Mouse (Mus musculus) NIH3T3 (cell line): ENCODE data around the gene Kcnj14.

ENCODE experiments used
- DNase-seq: peaks from one replicate; pipeline ENCODE4 v3.0.0-alpha.2; 2012; ENCODE audit warnings: low read depth

The Kcnj14 gene

GRCm38 (mm10) chr7:45824598-45824997 is at the start of gene Kcnj14:
TSS of gene Kcnj14 (minus strand) at chr7:45824782.
- DNase-seq: no peak

DNA sequence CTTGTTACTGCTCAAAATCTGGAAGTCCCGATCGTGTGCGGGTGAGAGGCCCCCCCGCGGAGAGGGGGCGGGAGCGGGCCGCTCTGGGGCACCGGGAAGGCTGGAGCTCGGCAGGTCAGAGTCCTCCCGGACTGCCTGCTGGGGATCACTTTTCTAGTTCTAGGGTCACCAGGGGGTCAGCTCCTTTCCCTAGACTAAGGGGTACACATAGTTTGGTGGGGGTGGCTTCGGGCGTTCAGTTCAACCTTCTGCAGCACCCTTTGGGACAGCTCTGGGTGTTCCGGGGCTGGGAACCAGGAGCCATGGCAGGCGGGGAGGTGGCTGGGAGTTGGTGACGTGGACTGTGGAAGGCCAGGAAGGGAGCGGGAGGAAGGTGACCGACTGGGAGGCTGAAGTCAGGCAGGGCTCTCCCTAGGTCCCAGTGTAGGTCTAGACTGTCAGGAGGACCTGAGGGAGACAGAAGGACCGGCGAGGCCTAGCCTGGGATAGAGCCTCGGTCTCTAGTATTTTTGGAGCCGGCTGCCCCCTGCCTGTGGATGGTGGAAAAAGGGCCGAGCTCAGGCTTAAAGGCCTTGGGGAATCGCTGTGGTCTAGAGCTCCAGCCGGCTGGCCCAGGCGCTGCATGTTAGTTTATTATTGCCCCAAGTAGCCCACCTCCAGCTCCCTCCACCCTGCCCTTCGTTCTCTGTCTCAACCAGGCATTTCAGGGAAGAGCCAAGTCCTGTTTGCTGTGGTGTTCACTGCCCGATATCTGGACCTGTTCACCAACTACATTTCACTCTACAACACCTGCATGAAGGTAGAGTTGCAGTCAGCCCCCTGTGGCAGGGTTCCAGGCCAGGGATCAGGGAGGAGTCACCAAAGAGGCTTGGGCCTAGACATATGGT is 48.7 kb upstream of the Kcnj14 start:
- DNase-seq: peak; percentile 71

- DNase-seq: peak; percentile 95
These were observed 48.0 kb upstream of the Kcnj14 start, which contains the start of gene Kdelr1 for GRCm38 (mm10) chr7:45872624-45873023. TSS of gene Kdelr1 (plus strand) at chr7:45872772.

DNA sequence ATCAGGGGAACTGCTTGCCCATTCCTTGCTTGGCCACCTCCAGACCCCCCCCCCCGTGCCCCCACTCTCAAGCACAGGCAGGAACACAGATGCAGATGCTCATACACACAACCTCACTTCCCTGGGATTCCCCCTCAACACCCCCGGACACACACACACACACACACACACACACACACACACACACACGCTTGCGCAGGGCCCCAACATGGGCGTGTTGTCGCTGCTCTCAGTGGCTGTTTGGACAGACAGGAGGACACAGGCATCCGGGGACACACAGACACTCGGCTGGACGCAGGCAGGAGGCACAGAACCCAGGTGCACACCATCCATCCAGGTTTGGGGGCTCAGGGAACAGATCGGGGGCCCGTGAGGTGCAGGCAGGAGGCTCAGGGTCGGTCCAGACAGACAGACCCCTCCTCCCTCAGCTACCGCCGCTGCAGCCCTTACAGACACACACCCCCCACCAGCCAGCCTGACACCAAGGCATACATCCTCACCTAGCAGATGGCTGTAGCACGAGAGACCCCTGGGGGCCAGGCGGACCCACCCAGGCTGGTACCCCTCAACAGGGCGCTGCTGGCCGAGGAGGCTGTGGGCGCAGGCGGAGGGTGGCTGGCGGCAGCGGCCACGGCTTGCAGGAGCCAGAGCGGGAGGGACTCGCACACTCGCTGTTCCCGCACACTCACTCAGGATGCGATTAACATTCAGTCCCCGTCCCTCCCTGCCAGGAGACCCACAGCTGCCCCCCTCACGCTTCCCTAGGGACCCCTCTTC is 45.9 kb upstream of the Kcnj14 start:
- no peak for DNase-seq

- DNase-seq: no peak
These were observed 45.2 kb upstream of the Kcnj14 start for GRCm38 (mm10) chr7:45869787-45870186.

GRCm38 (mm10) chr7:45869107-45869670 is 44.6 kb upstream of the Kcnj14 start:
- DNase-seq: no peak

DNA sequence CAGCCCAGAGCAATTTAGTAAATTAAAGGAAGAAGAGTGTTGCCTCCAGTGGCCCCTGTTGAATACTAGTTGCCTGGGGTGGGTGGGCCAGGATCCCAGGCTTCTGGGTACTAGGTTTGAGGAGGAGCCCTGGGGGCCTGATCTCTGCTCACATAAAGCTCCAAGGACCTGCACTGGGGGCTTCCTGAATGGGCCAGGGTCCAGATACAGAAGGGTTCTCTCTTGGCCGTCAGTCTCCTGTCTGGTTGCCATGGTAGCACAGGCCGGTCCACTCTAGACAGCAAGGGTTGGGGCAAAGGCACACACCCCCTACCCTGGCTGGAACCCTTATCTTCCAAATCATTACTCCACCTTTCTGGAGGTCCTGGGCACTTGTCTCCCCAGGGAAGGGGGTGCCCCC is 43.3 kb upstream of the Kcnj14 start:
- no peak for DNase-seq

- peak; percentile 98 for DNase-seq
These were observed 41.6 kb upstream of the Kcnj14 start for GRCm38 (mm10) chr7:45865925-45866910.

GRCm38 (mm10) chr7:45864435-45864834 is 39.9 kb upstream of the Kcnj14 start:
- DNase-seq: no peak

GRCm38 (mm10) chr7:45862804-45863203 is 38.2 kb upstream of the Kcnj14 start:
- DNase-seq: no peak

DNA sequence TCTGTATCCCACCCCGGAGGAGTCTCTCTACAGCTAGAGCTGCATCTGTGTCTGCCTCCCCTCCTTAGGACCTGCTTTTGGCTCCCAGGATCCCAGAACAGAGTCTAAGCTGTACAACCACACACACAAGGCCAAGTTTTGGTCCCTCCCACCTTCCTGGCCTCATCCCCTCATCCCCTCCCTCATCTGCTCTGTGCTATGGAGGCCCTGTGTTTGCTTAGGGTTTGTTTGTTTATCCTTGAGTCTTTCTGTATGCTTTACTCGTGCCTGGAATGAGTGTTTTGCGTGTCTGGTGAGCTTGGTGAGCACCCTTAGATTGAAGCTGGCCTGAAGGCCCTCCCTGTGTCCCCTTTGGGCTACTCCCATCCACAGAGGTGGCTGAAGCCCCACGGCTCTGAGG is 34.4 kb upstream of the Kcnj14 start:
- no peak for DNase-seq

DNA sequence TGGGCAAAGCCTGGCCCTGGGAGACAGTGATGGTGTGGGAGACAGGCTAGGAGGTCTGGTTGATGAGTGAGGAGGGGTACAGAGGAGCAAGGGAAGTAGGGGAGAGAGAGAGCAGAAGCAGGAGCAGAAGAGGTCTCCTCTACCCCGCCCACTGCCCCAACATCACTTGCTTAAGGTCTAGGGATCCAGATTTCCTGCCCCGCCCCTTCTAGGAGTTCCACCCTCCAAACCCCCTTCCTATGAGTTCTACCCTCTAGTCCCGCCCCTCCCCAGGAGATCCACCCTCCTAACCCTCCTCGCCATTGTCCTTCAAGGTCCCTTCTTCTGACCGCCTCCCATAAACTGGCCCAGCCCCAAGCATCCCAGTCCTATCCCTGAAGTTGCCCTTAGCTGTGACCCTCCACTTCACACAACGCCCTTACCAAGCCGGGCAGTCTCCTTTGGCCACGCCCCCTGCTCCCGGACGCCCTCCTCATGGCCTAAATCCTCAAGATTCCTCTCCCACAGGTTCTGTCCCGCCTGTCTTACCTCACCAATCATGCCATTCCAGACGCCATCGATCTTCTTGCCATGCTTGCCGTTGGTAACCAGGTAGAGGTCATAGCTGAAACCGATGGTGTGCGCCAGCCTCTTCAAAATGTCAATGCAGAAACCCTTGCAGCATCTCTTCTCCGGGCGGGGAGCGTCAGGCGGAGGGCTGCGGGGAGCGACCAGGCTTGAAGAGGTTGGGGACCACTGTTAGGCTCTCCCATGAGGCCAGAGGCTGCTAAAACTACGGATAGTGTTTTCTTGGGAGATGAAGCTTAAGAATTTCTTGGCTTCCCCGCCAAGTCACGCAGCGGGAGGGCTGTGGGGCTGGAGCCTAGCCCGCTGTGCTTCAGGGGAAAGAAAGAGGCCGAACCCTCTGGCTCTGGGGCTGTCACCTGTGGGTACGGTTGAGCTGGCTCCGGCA is 32.6 kb upstream of the Kcnj14 start:
- DNase-seq: no peak

DNA sequence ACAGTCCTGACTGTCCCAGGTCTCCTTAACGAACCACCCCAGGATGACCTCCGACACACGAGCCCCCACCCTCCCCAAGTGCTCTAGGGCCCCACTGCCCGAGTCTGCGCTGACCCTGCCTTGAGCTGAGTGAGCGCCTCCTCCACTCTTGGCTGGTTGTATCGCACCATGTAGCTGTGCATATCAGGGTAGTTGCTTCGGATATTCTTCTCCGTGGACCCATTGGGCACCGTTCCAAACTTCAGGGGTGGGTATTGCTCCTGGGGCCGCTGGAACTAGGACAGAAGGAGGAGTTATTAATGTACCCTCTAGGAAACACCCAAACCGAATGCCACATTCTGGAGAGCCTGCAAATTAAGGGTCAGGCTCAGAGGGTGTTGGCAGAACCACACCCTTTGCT is 28.5 kb upstream of the Kcnj14 start:
- no peak for DNase-seq

GRCm38 (mm10) chr7:45850661-45851060 is 26.1 kb upstream of the Kcnj14 start:
- no peak for DNase-seq

DNA sequence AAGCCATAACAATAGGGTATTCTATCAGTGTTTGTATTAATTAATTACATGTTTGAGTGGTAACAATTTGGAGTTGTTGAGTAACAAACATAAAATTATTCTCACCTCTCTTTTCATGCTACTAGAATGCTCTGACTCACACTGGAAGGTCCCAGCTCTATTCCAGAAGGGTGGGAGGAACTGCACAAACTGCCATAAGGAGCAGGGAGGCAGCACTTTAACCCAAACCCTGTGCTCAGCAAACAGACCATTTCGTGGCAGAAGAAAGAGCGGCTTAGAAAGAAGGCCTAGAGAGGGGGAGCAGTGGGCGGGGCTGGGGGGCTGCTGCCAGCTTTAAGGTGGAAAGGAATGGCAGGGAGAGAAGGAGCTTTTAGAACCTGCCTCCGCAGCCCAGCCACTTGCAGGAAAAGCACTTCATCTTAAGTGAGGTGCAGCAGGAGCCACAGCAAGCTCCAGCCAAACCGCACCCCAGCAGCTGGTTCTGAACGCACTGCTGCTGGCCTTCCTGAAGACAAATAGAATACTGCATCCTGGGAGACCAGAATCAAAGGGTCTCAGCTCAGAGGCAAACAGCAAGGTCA is 24.0 kb upstream of the Kcnj14 start:
- no peak for DNase-seq

GRCm38 (mm10) chr7:45842950-45843744 is 18.6 kb upstream of the Kcnj14 start:
- DNase-seq: no peak

- DNase-seq: no peak
These were observed 9.3 kb upstream of the Kcnj14 start for GRCm38 (mm10) chr7:45833924-45834323.

DNA sequence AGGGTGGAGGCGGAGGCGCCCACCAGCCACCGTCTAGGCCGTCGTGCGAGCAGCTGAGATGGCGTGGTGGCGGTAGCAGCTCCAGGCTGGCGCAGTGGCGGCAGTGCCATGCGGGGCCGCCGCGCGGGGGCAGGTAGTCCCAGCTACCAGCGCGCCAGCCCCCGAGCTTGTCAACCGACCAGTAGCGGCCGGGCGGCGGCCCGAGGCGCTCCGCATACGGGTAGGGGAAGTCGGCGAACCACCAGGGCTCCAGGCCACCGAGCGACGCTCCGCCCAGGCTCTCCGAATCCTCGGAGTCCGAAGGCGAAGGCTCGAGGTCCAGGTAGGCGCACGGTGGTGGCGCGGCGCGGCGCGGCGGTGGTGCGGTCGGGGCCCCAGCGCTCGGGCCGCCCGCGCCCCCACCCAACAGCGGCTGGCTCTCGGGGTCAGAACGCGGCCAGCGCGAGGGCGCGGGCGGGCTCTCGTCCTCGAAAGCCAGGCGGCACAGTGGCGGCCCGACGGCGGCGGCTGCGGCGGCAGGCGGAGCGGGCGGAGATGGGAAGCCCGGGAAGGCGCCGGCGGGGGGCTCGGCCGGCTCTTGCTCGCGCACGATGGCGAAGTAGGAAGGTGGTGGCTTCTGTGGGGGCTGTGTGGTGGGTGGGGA is 8.7 kb upstream of the Kcnj14 start:
- DNase-seq: no peak

DNA sequence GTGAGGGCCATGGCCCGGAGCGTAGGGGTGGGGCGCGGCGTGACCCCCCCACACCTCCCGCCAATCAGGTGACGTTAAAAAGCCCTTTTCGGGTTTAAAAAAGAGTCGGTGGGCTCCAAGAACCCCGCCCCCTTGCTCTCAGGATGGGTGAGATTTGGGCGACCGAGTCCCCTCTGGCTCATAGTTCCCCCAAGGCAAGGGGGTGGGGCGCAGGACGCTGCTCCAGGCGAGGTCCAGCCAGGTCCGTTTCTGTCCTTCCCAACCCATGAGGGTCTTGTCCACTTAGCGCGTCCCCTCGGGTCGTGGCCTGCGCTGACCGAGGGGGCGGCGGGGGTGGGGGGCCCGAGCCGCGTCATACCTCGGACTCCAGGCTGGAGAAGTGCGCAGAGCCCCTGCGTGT is 7.8 kb upstream of the Kcnj14 start:
- no peak for DNase-seq
